Mouse (Mus musculus) megakaryocyte, embryonic 14.5 days (primary cell): ENCODE measurements around the gene Hibch.

Source experiments
- FLI1 ChIP-seq: IDR thresholded peaks from 2 replicates; pipeline ENCODE4 v1.6.1; 2012; ENCODE audit warnings: low read length, inconsistent platforms, mixed read lengths
- GATA1 ChIP-seq: IDR thresholded peaks from 3 replicates; pipeline ENCODE4 v1.6.1; 2012; ENCODE audit warnings: mixed read lengths, low read length, inconsistent platforms, borderline replicate concordance

GRCm38 (mm10) chr1:52947895-52948294, 103.2 kb downstream of the Hibch start:
- TF ChIP-seq GATA1 (no peak), FLI1 (no peak)
